Mouse (Mus musculus) neural tube, embryonic 12.5 days (tissue): ENCODE measurements around the gene Bcas3. TPM values are rescaled to one million over a fixed set of nuclear protein-coding genes. Genes with fewer than 3 reads are reported as not detected.

Source experiments
- ATAC-seq: fragments of 200-750 bp; cut with Nextera tagmentation; 2 replicates; pipeline ENCODE4 v1.8.0; 2017; ENCODE audit warnings: low read depth, mild to moderate bottlenecking, moderate TSS enrichment, moderate library complexity; ENCODE audit not compliant: low FRiP score
- H3K27ac ChIP-seq: fragments of 300-500 bp; sonication (generic); 2 replicates; pipeline ENCODE4 v1.5.1; 2016
- H3K27me3 ChIP-seq: fragments of 300-500 bp; sonication (generic); replicated peaks from 2 replicates; pipeline ENCODE4 v1.6.1; 2016; ENCODE audit warnings: mild to moderate bottlenecking
- H3K36me3 ChIP-seq: fragments of 300-500 bp; sonication (generic); 2 replicates; pipeline ENCODE4 v1.6.1; 2016; ENCODE audit warnings: mild to moderate bottlenecking
- H3K4me1 ChIP-seq: fragments of 300-500 bp; sonication (generic); 2 replicates; pipeline ENCODE4 v1.6.1; 2016
- H3K4me2 ChIP-seq: fragments of 300-500 bp; sonication (generic); replicated peaks from 2 replicates; pipeline ENCODE4 v1.6.1; 2016; ENCODE audit warnings: mild to moderate bottlenecking
- H3K4me3 ChIP-seq: fragments of 300-500 bp; sonication (generic); 2 replicates; pipeline ENCODE4 v1.5.1; 2016
- H3K9ac ChIP-seq: fragments of 300-500 bp; sonication (generic); 2 replicates; pipeline ENCODE4 v1.6.1; 2016; ENCODE audit warnings: mild to moderate bottlenecking
- H3K9me3 ChIP-seq: fragments of 300-500 bp; sonication (generic); 2 replicates; pipeline ENCODE4 v1.6.1; 2016; ENCODE audit warnings: mild to moderate bottlenecking
- WGBS: fragments of 180-500 bp; shearing (Covaris S2); methylation state at CpG from one replicate; pipeline ENCODE4 v1.1.7; 2016; 5-methylcytosine and 5-hydroxymethylcytosine counted together
- polyA plus RNA-seq: library from polyadenylated mRNA; unstranded; fragments of >200 nt; fragmentation: Nextera tagmentation; extraction: Ambion mirVana; gene quantifications from 2 replicates; pipeline ENCODE4 v1.2.1, GENCODE M21; 2016

Bcas3 gene
- polyA plus RNA-seq, 1 experiment from 2014 or later = 38.2 TPM

GRCm38 (mm10) chr11:85565068-85565467 is 212.1 kb downstream of the Bcas3 start:
- no peak overlapping the region for H3K9ac ChIP-seq
- no peak overlapping the region for H3K4me3 ChIP-seq
- H3K4me1 ChIP-seq = no peaks in the 10 kb centered on the region
- H3K9me3 ChIP-seq = no peaks in the 10 kb centered on the region
- H3K27me3 ChIP-seq = no peaks in the 10 kb centered on the region
- no peak overlapping the region for H3K4me2 ChIP-seq
- 0 out of 2 replicates have a peak, but pooled peaks cover 3% of the 10 kb centered on the region for H3K36me3 ChIP-seq
- WGBS = 78% methylated on average over 2 of the region's 2 CpGs
- ATAC-seq = no peak
- H3K27ac ChIP-seq = no peak overlapping the region

- no peak for ATAC-seq
- no peak overlapping the region for H3K9ac ChIP-seq
These were observed 218.1 kb downstream of the Bcas3 start for GRCm38 (mm10) chr11:85571040-85571439.

DNA sequence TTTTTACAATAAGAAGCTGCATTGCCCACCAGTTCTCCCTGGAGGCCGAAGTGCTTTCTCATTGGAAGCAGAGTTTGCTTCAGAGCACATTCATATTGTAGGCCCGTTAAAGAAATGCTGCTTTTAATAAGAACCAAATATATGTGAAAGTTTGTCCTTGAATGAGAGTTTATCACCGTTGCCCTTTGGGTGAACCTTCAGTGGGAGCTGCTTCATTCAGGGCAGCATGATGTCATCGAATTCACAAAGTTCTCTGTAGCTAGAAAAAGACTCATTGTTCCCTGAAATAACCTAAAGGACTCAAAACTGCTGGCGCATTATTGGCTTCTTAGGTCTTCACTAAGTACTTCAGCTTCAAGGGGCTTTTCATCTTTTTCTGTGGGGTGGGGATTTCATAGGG is 219.0 kb downstream of the Bcas3 start:
- ATAC-seq = no peak
- H3K4me1 ChIP-seq = peaks cover 17% of the 10 kb centered on the region
- H3K9ac ChIP-seq = no peak overlapping the region
- H3K36me3 ChIP-seq = no peaks in the 10 kb centered on the region
- no peak overlapping the region for H3K4me3 ChIP-seq
- H3K4me2 ChIP-seq = no peak overlapping the region
- H3K27ac ChIP-seq = no peak overlapping the region
- no peaks in the 10 kb centered on the region for H3K9me3 ChIP-seq
- H3K27me3 ChIP-seq = no peaks in the 10 kb centered on the region
- WGBS = 27% methylated on average over 5 of the region's 5 CpGs

More at GRCm38 (mm10) chr11:85571040-85571439, 218.1 kb downstream of the Bcas3 start:
- 19% methylated on average over 3 of the region's 3 CpGs for WGBS
- Histone ChIP-seq H3K9me3 (no peaks in the 10 kb centered on the region), H3K27ac (no peak overlapping the region), H3K36me3 (no peaks in the 10 kb centered on the region), H3K27me3 (no peaks in the 10 kb centered on the region), H3K4me3 (no peak overlapping the region), H3K4me1 (peaks cover 17% of the 10 kb centered on the region), H3K4me2 (no peak overlapping the region)

DNA sequence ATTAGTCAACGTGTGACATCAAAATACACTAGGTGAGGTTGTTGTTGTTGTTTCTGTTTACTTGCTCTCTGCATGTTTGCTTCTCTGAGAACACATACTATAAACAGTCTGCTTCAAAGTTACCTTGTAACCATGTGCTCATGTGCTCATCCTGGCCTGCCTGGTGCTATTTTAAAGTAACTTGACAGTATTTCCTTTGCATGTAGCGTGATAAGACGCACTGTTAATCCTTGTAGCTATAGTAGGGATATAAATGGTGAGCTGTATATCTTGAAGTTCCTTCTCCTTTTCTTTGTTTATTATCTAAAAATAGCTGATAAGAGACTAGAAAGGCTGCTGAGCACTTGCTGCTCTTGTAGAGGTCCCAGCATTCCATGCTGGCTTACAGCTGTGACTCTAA is 219.6 kb downstream of the Bcas3 start:
- Histone ChIP-seq H3K4me3 (no peak overlapping the region), H3K9ac (no peak overlapping the region), H3K4me1 (peaks cover 17% of the 10 kb centered on the region), H3K4me2 (no peak overlapping the region), H3K9me3 (no peaks in the 10 kb centered on the region), H3K36me3 (no peaks in the 10 kb centered on the region), H3K27ac (no peak overlapping the region), H3K27me3 (no peaks in the 10 kb centered on the region)
- no peak for ATAC-seq
- WGBS = 73% methylated on average over 3 of the region's 3 CpGs

- Histone ChIP-seq H3K36me3 (no peaks in the 10 kb centered on the region), H3K4me3 (no peak overlapping the region), H3K27ac (no peak overlapping the region), H3K9me3 (no peaks in the 10 kb centered on the region), H3K4me1 (peaks cover 17% of the 10 kb centered on the region), H3K4me2 (no peak overlapping the region), H3K27me3 (no peaks in the 10 kb centered on the region), H3K9ac (no peak overlapping the region)
- WGBS = 7% methylated on average over 4 of the region's 4 CpGs
- no peak for ATAC-seq
These were observed 221.5 kb downstream of the Bcas3 start for GRCm38 (mm10) chr11:85574496-85574895.

- no peaks in the 10 kb centered on the region for H3K36me3 ChIP-seq
- no peaks in the 10 kb centered on the region for H3K27me3 ChIP-seq
- H3K27ac ChIP-seq = no peak overlapping the region
- ATAC-seq = no peak
- peaks cover 3% of the 10 kb centered on the region; the same call in 1 of the 2 replicates for H3K4me1 ChIP-seq
- WGBS = 71% methylated on average over 15 of the region's 15 CpGs
- no peak overlapping the region for H3K4me2 ChIP-seq
- no peak overlapping the region for H3K4me3 ChIP-seq
- no peaks in the 10 kb centered on the region for H3K9me3 ChIP-seq
- no peak overlapping the region for H3K9ac ChIP-seq
These were observed 225.1 kb downstream of the Bcas3 start for GRCm38 (mm10) chr11:85577816-85578645.

GRCm38 (mm10) chr11:85584086-85584485 is 231.1 kb downstream of the Bcas3 start:
- Histone ChIP-seq H3K4me3 (no peak overlapping the region), H3K36me3 (no peaks in the 10 kb centered on the region), H3K4me1 (no peaks in the 10 kb centered on the region), H3K27me3 (no peaks in the 10 kb centered on the region), H3K9me3 (no peaks in the 10 kb centered on the region), H3K4me2 (no peak overlapping the region), H3K9ac (no peak overlapping the region), H3K27ac (no peak overlapping the region)
- 71% methylated on average over 8 of the region's 8 CpGs for WGBS
- no peak for ATAC-seq

DNA sequence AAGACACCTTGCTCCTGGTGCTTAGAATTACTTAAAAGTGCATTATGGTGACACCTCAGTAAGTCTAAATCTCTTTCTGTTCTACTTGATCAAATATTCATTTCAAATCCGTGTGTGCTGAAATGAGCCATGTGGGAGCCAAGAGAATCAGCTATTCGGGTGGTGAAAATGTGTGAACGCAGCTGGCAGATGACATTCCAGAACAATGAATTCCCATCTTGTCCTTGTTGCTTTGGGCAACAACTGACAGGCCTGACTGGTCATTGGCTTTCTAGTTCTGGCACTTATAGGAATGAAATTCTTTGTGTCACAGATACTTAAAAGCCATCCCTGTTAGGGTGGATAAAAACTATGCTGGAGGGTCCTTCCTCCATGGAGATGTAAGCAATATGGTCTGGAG is 240.7 kb downstream of the Bcas3 start:
- H3K4me2 ChIP-seq = no peak overlapping the region
- 67% methylated on average over 3 of the region's 3 CpGs for WGBS

GRCm38 (mm10) chr11:85599251-85599650 is 246.3 kb downstream of the Bcas3 start:
- Histone ChIP-seq H3K9me3 (no peaks in the 10 kb centered on the region), H3K27me3 (no peaks in the 10 kb centered on the region), H3K27ac (no peak overlapping the region), H3K4me2 (no peak overlapping the region), H3K36me3 (no peaks in the 10 kb centered on the region), H3K9ac (no peak overlapping the region), H3K4me1 (no peaks in the 10 kb centered on the region), H3K4me3 (no peak overlapping the region)
- no peak for ATAC-seq

More for the DNA sequence above, 240.7 kb downstream of the Bcas3 start:
- Histone ChIP-seq H3K4me1 (no peaks in the 10 kb centered on the region), H3K4me3 (no peak overlapping the region), H3K9me3 (no peaks in the 10 kb centered on the region), H3K36me3 (no peaks in the 10 kb centered on the region), H3K27me3 (no peaks in the 10 kb centered on the region), H3K9ac (no peak overlapping the region), H3K27ac (no peak overlapping the region)
- ATAC-seq = no peak

- H3K9me3 ChIP-seq = no peaks in the 10 kb centered on the region
- WGBS = 97% methylated on average over 3 of the region's 3 CpGs
These were observed 250.8 kb downstream of the Bcas3 start for GRCm38 (mm10) chr11:85603546-85604322.

GRCm38 (mm10) chr11:85609303-85609940 is 256.5 kb downstream of the Bcas3 start:
- no peak for ATAC-seq

More at GRCm38 (mm10) chr11:85603546-85604322, 250.8 kb downstream of the Bcas3 start:
- Histone ChIP-seq H3K4me3 (no peak overlapping the region), H3K4me1 (no peaks in the 10 kb centered on the region), H3K4me2 (no peak overlapping the region), H3K36me3 (no peaks in the 10 kb centered on the region), H3K9ac (no peak overlapping the region), H3K27ac (no peak overlapping the region), H3K27me3 (no peaks in the 10 kb centered on the region)
- ATAC-seq = no peak

DNA sequence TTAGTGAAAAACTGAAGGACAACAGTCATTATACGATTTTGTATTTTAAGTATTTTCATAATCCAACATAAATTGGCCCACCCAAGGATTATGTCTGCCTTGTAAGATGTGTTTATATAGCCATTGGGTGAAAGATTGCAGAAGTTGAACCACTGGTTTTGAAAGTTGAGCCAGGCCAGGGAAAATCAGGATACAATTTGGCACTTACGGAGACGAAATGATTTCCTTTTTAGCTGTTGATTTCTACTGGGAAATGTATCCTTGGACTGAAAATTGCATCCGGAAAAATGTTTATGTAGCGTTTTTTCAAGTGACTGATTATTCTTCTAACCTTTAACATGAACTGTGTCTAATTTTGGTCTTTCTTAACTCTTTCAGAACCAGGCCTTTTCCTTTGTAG is 260.1 kb downstream of the Bcas3 start:
- no peaks in the 10 kb centered on the region for H3K36me3 ChIP-seq
- no peaks in the 10 kb centered on the region for H3K4me1 ChIP-seq
- no peak overlapping the region for H3K27ac ChIP-seq
- no peak overlapping the region for H3K4me2 ChIP-seq
- ATAC-seq = no peak
- no peaks in the 10 kb centered on the region for H3K27me3 ChIP-seq
- 77% methylated on average over 5 of the region's 5 CpGs for WGBS
- no peak overlapping the region for H3K9ac ChIP-seq
- H3K9me3 ChIP-seq = no peaks in the 10 kb centered on the region
- H3K4me3 ChIP-seq = no peak overlapping the region

More at GRCm38 (mm10) chr11:85609303-85609940, 256.5 kb downstream of the Bcas3 start:
- no peaks in the 10 kb centered on the region for H3K9me3 ChIP-seq
- no peaks in the 10 kb centered on the region for H3K27me3 ChIP-seq
- H3K36me3 ChIP-seq = no peaks in the 10 kb centered on the region
- H3K4me1 ChIP-seq = no peaks in the 10 kb centered on the region
- WGBS = 77% methylated on average over 5 of the region's 5 CpGs
- H3K4me3 ChIP-seq = no peak overlapping the region
- no peak overlapping the region for H3K27ac ChIP-seq
- no peak overlapping the region for H3K4me2 ChIP-seq
- H3K9ac ChIP-seq = no peak overlapping the region
